Mouse (Mus musculus) bone marrow macrophage, adult 2 months (primary cell): ENCODE data around the gene Cntnap1.

Source experiments
- CTCF ChIP-seq: IDR thresholded peaks from 2 replicates; pipeline ENCODE4 v1.5.1; 2012; ENCODE audit warnings: low read depth, mild to moderate bottlenecking, low read length, moderate library complexity
- POLR2A ChIP-seq: IDR thresholded peaks from 2 replicates; pipeline ENCODE4 v1.6.1; 2012; ENCODE audit warnings: mild to moderate bottlenecking, low read depth, low read length, borderline replicate concordance

GRCm38 (mm10) chr11:101192646-101193045 is 22.3 kb downstream of the Cntnap1 start:
- no peak for TF ChIP-seq CTCF
- TF ChIP-seq POLR2A, result no peak
